Mouse (Mus musculus): ENCODE data around the gene Ascl1. TPM values are rescaled to one million over a fixed set of nuclear protein-coding genes. Genes with fewer than 3 reads are reported as not detected.

The Ascl1 gene
- polyA plus RNA-seq, 1 experiment, result not detected

GRCm38 (mm10) chr10:87449368-87449767, 44.1 kb downstream of the Ascl1 start:
- TF ChIP-seq CTCF (IDR thresholded peaks at IDR 0.05; ENCODE audit: extremely low read depth, insufficient read depth, insufficient read length, insufficient replicate concordance) (no peak), POLR2A (IDR thresholded peaks at IDR 0.05; ENCODE audit: low read depth, low read length) (no peak)
- DNase-seq (ENCODE audit: low read depth in 1 of 2, low spot score in 2 of 2), result no peak
- H3K27me3 ChIP-seq (ENCODE audit: control insufficient read depth, insufficient read depth, low read length), result no peaks in the 10 kb centered on the region
- no peaks in the 10 kb centered on the region for H3K4me1 ChIP-seq (ENCODE audit: control insufficient read depth, insufficient read depth, insufficient read length)
- H3K27ac ChIP-seq (ENCODE audit: insufficient read depth, low read length), result no peak overlapping the region
- no peak overlapping the region for H3K4me3 ChIP-seq (ENCODE audit: extremely low read depth, insufficient read depth, insufficient read length)
- H3K36me3 ChIP-seq (ENCODE audit: control insufficient read depth, insufficient read depth, low read length), result no peaks in the 10 kb centered on the region
- WGBS, result 85% methylated on average over 6 of the region's 6 CpGs

- 43% methylated on average over 5 of the region's 5 CpGs for WGBS
- no peak overlapping the region for H3K4me3 ChIP-seq (ENCODE audit: extremely low read depth, insufficient read depth, insufficient read length)
- H3K4me1 ChIP-seq (ENCODE audit: control insufficient read depth, insufficient read depth, insufficient read length), result no peaks in the 10 kb centered on the region
- no peaks in the 10 kb centered on the region for H3K36me3 ChIP-seq (ENCODE audit: control insufficient read depth, insufficient read depth, low read length)
- no peak for DNase-seq (ENCODE audit: low read depth in 1 of 2, low spot score in 2 of 2)
- TF ChIP-seq POLR2A (IDR thresholded peaks at IDR 0.05; ENCODE audit: low read depth, low read length), result no peak
- no peak for TF ChIP-seq CTCF (IDR thresholded peaks at IDR 0.05; ENCODE audit: extremely low read depth, insufficient read depth, insufficient read length, insufficient replicate concordance)
- no peaks in the 10 kb centered on the region for H3K27me3 ChIP-seq (ENCODE audit: control insufficient read depth, insufficient read depth, low read length)
- H3K27ac ChIP-seq (ENCODE audit: insufficient read depth, low read length), result no peak overlapping the region
Measured at GRCm38 (mm10) chr10:87448257-87448656, 45.2 kb downstream of the Ascl1 start.

- Histone ChIP-seq H3K36me3 (ENCODE audit: control insufficient read depth, insufficient read depth, low read length) (no peaks in the 10 kb centered on the region), H3K27ac (ENCODE audit: insufficient read depth, low read length) (no peak overlapping the region), H3K4me1 (ENCODE audit: control insufficient read depth, insufficient read depth, insufficient read length) (no peaks in the 10 kb centered on the region), H3K27me3 (ENCODE audit: control insufficient read depth, insufficient read depth, low read length) (no peaks in the 10 kb centered on the region), H3K4me3 (ENCODE audit: extremely low read depth, insufficient read depth, insufficient read length) (no peak overlapping the region)
- no peak for TF ChIP-seq POLR2A (IDR thresholded peaks at IDR 0.05; ENCODE audit: low read depth, low read length)
- TF ChIP-seq CTCF (IDR thresholded peaks at IDR 0.05; ENCODE audit: extremely low read depth, insufficient read depth, insufficient read length, insufficient replicate concordance), result no peak
- WGBS, result 10% methylated on average over 9 of the region's 9 CpGs
- DNase-seq (ENCODE audit: low read depth in 1 of 2, low spot score in 2 of 2), result no peak
Measured at GRCm38 (mm10) chr10:87447754-87448095, 45.7 kb downstream of the Ascl1 start.

- no peak for DNase-seq (ENCODE audit: low read depth in 1 of 2, low spot score in 2 of 2)
- H3K36me3 ChIP-seq (ENCODE audit: control insufficient read depth, insufficient read depth, low read length), result no peaks in the 10 kb centered on the region
- no peak overlapping the region for H3K27ac ChIP-seq (ENCODE audit: insufficient read depth, low read length)
- H3K4me1 ChIP-seq (ENCODE audit: control insufficient read depth, insufficient read depth, insufficient read length), result no peaks in the 10 kb centered on the region
- H3K4me3 ChIP-seq (ENCODE audit: extremely low read depth, insufficient read depth, insufficient read length), result no peak overlapping the region
- 38% methylated on average over 12 of the region's 13 CpGs for WGBS
- no peak for TF ChIP-seq POLR2A (IDR thresholded peaks at IDR 0.05; ENCODE audit: low read depth, low read length)
- TF ChIP-seq CTCF (IDR thresholded peaks at IDR 0.05; ENCODE audit: extremely low read depth, insufficient read depth, insufficient read length, insufficient replicate concordance), result no peak
- H3K27me3 ChIP-seq (ENCODE audit: control insufficient read depth, insufficient read depth, low read length), result no peaks in the 10 kb centered on the region
Measured at GRCm38 (mm10) chr10:87446829-87447753, 46.4 kb downstream of the Ascl1 start.

- TF ChIP-seq CTCF (IDR thresholded peaks at IDR 0.05; ENCODE audit: extremely low read depth, insufficient read depth, insufficient read length, insufficient replicate concordance) (no peak), POLR2A (IDR thresholded peaks at IDR 0.05; ENCODE audit: low read depth, low read length) (no peak)
- no peak for DNase-seq (ENCODE audit: low read depth in 1 of 2, low spot score in 2 of 2)
- H3K4me3 ChIP-seq (ENCODE audit: extremely low read depth, insufficient read depth, insufficient read length), result no peak overlapping the region
- 77% methylated on average over 2 of the region's 2 CpGs for WGBS
- H3K27ac ChIP-seq (ENCODE audit: insufficient read depth, low read length), result no peak overlapping the region
- no peaks in the 10 kb centered on the region for H3K4me1 ChIP-seq (ENCODE audit: control insufficient read depth, insufficient read depth, insufficient read length)
- H3K27me3 ChIP-seq (ENCODE audit: control insufficient read depth, insufficient read depth, low read length), result no peaks in the 10 kb centered on the region
- no peaks in the 10 kb centered on the region for H3K36me3 ChIP-seq (ENCODE audit: control insufficient read depth, insufficient read depth, low read length)
Measured at GRCm38 (mm10) chr10:87446139-87446828, 47.2 kb downstream of the Ascl1 start.

Other genes starting within 250 kb of the Ascl1 start
- gene Pah, start 28.1 kb upstream of the Ascl1 start, polyA plus RNA-seq (2012; rRNA removed), result 0.66 and 0.79 TPM in 2 replicates

Data from spleen, adult 2 months (tissue).